Mouse (Mus musculus): ENCODE results near the gene Cd5. TPM values are rescaled to one million over a fixed set of nuclear protein-coding genes. Genes with fewer than 3 reads are reported as not detected.

Cd5 gene
- polyA plus RNA-seq, 1 experiment from 2014 or later: 3.3 TPM

- H3K4me3 ChIP-seq (replicated peaks; ENCODE audit: low read length): no peak overlapping the region
Observed at GRCm38 (mm10) chr19:10693926-10694682, 44.7 kb downstream of the Cd5 start.

DNA sequence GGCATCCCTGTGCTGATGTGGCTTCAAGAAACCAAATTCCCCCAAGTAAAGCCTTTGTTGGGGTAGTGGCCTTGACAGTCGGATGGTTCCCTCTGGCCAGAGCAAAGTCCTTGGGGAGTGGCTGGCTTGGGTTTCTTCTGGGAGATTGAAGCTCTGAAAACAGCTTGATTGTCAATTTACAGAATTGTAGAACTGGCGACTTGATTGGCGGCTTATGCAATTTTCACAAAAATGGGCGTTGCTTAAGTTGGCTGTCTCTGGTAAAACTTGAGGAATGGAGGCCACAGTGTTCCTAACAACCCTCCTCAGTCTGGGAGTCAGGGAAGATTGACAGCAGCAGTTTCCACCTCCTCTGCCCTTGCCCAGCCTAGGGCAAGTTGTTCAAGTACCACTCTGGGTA is 46.4 kb downstream of the Cd5 start:
- no peaks in the 10 kb centered on the region for H3K9me3 ChIP-seq (replicated peaks; ENCODE audit: control insufficient read depth, low read length)
- H3K4me1 ChIP-seq (ENCODE audit: control insufficient read depth, insufficient read depth, low read length): peaks cover 49% of the 10 kb centered on the region
- no peak overlapping the region for H3K4me3 ChIP-seq (replicated peaks; ENCODE audit: low read length)
- H3K27ac ChIP-seq (ENCODE audit: low read length): peak overlapping the region; percentile 94
- H3K9ac ChIP-seq (ENCODE audit: low read length): peak overlapping the region; percentile 31; the same call in 1 of the 2 replicates
- H3K27me3 ChIP-seq (ENCODE audit: control insufficient read depth, insufficient read depth, low read length): no peaks in the 10 kb centered on the region
- H3K4me2 ChIP-seq (ENCODE audit: low read depth, low read length): no peak overlapping the region
- no peak for ATAC-seq (ENCODE audit: insufficient read depth, low FRiP score)
- 79% methylated on average over 4 of the region's 4 CpGs for WGBS
- no peaks in the 10 kb centered on the region for H3K36me3 ChIP-seq (ENCODE audit: control insufficient read depth, insufficient read depth, low read length)

More at GRCm38 (mm10) chr19:10693926-10694682, 44.7 kb downstream of the Cd5 start:
- H3K27me3 ChIP-seq (ENCODE audit: control insufficient read depth, insufficient read depth, low read length): no peaks in the 10 kb centered on the region
- H3K4me2 ChIP-seq (ENCODE audit: low read depth, low read length): no peak overlapping the region
- peak overlapping the region; percentile 44; the same call in 1 of the 2 replicates for H3K27ac ChIP-seq (ENCODE audit: low read length)
- H3K36me3 ChIP-seq (ENCODE audit: control insufficient read depth, insufficient read depth, low read length): no peaks in the 10 kb centered on the region
- WGBS: 78% methylated on average over 10 of the region's 10 CpGs
- no peaks in the 10 kb centered on the region for H3K9me3 ChIP-seq (replicated peaks; ENCODE audit: control insufficient read depth, low read length)
- ATAC-seq (ENCODE audit: insufficient read depth, low FRiP score): no peak
- peaks cover 60% of the 10 kb centered on the region for H3K4me1 ChIP-seq (ENCODE audit: control insufficient read depth, insufficient read depth, low read length)
- H3K9ac ChIP-seq (ENCODE audit: low read length): no peak overlapping the region

- H3K9me3 ChIP-seq (replicated peaks; ENCODE audit: control insufficient read depth, low read length): no peaks in the 10 kb centered on the region
- H3K9ac ChIP-seq (ENCODE audit: low read length): peak overlapping the region; percentile 31; the same call in 1 of the 2 replicates
- WGBS: 64% methylated on average over 3 of the region's 3 CpGs
- ATAC-seq (ENCODE audit: insufficient read depth, low FRiP score): no peak
- no peaks in the 10 kb centered on the region for H3K27me3 ChIP-seq (ENCODE audit: control insufficient read depth, insufficient read depth, low read length)
- no peaks in the 10 kb centered on the region for H3K36me3 ChIP-seq (ENCODE audit: control insufficient read depth, insufficient read depth, low read length)
- H3K4me3 ChIP-seq (replicated peaks; ENCODE audit: low read length): no peak overlapping the region
- H3K4me1 ChIP-seq (ENCODE audit: control insufficient read depth, insufficient read depth, low read length): peaks cover 43% of the 10 kb centered on the region
- peak overlapping the region; percentile 80; the same call in 1 of the 2 replicates for H3K4me2 ChIP-seq (ENCODE audit: low read depth, low read length)
- H3K27ac ChIP-seq (ENCODE audit: low read length): peak overlapping the region; percentile 94
Observed at GRCm38 (mm10) chr19:10691660-10692059, 47.1 kb downstream of the Cd5 start.

- H3K4me1 ChIP-seq (ENCODE audit: control insufficient read depth, insufficient read depth, low read length): peaks cover 43% of the 10 kb centered on the region
- H3K27ac ChIP-seq (ENCODE audit: low read length): peak overlapping the region; percentile 94
- WGBS: 84% methylated on average over 4 of the region's 4 CpGs
- no peaks in the 10 kb centered on the region for H3K9me3 ChIP-seq (replicated peaks; ENCODE audit: control insufficient read depth, low read length)
- no peak for ATAC-seq (ENCODE audit: insufficient read depth, low FRiP score)
- H3K4me2 ChIP-seq (ENCODE audit: low read depth, low read length): peak overlapping the region; percentile 80; the same call in 1 of the 2 replicates
- no peaks in the 10 kb centered on the region for H3K36me3 ChIP-seq (ENCODE audit: control insufficient read depth, insufficient read depth, low read length)
- H3K9ac ChIP-seq (ENCODE audit: low read length): peak overlapping the region; percentile 37; the same call in 1 of the 2 replicates
- H3K27me3 ChIP-seq (ENCODE audit: control insufficient read depth, insufficient read depth, low read length): no peaks in the 10 kb centered on the region
- H3K4me3 ChIP-seq (replicated peaks; ENCODE audit: low read length): no peak overlapping the region; the same call in 1 of the 2 replicates
Observed at GRCm38 (mm10) chr19:10691121-10691520, 47.7 kb downstream of the Cd5 start.

GRCm38 (mm10) chr19:10690336-10690735 is 48.5 kb downstream of the Cd5 start:
- H3K9me3 ChIP-seq (replicated peaks; ENCODE audit: control insufficient read depth, low read length): no peaks in the 10 kb centered on the region
- H3K9ac ChIP-seq (ENCODE audit: low read length): peak overlapping the region; percentile 81
- no peak for ATAC-seq (ENCODE audit: insufficient read depth, low FRiP score)
- peak overlapping the region; percentile 94 for H3K27ac ChIP-seq (ENCODE audit: low read length)
- H3K36me3 ChIP-seq (ENCODE audit: control insufficient read depth, insufficient read depth, low read length): no peaks in the 10 kb centered on the region
- peak overlapping the region; percentile 60 for H3K4me3 ChIP-seq (replicated peaks; ENCODE audit: low read length)
- WGBS: 50% methylated on average over 3 of the region's 3 CpGs
- no peaks in the 10 kb centered on the region for H3K27me3 ChIP-seq (ENCODE audit: control insufficient read depth, insufficient read depth, low read length)
- H3K4me1 ChIP-seq (ENCODE audit: control insufficient read depth, insufficient read depth, low read length): peaks cover 38% of the 10 kb centered on the region
- peak overlapping the region; percentile 80 for H3K4me2 ChIP-seq (ENCODE audit: low read depth, low read length)

- 28% methylated on average over 5 of the region's 5 CpGs for WGBS
Observed at GRCm38 (mm10) chr19:10689470-10690166, 49.2 kb downstream of the Cd5 start.

GRCm38 (mm10) chr19:10688537-10689352 is 50.1 kb downstream of the Cd5 start, which contains the start of gene Vps37c:
Gene Vps37c (plus strand): TSS chr19:10688735.
- Histone ChIP-seq H3K4me3 (replicated peaks; ENCODE audit: low read length) (peak within 1 kb of the TSS; percentile 60), H3K36me3 (ENCODE audit: control insufficient read depth, insufficient read depth, low read length) (no peaks in the 10 kb centered on the region), H3K4me1 (ENCODE audit: control insufficient read depth, insufficient read depth, low read length) (peaks cover 29% of the 10 kb centered on the region), H3K27me3 (ENCODE audit: control insufficient read depth, insufficient read depth, low read length) (no peaks in the 10 kb centered on the region), H3K9ac (ENCODE audit: low read length) (peak within 1 kb of the TSS; percentile 81), H3K9me3 (replicated peaks; ENCODE audit: control insufficient read depth, low read length) (no peaks in the 10 kb centered on the region), H3K4me2 (ENCODE audit: low read depth, low read length) (peak within 1 kb of the TSS; percentile 80), H3K27ac (ENCODE audit: low read length) (peak within 1 kb of the TSS; percentile 94)
- peak; percentile 91 for ATAC-seq (ENCODE audit: insufficient read depth, low FRiP score)
- under 1% methylated on average over 73 of the region's 74 CpGs for WGBS

More at GRCm38 (mm10) chr19:10689470-10690166, 49.2 kb downstream of the Cd5 start:
- H3K27me3 ChIP-seq (ENCODE audit: control insufficient read depth, insufficient read depth, low read length): no peaks in the 10 kb centered on the region
- H3K36me3 ChIP-seq (ENCODE audit: control insufficient read depth, insufficient read depth, low read length): no peaks in the 10 kb centered on the region
- H3K4me3 ChIP-seq (replicated peaks; ENCODE audit: low read length): peak overlapping the region; percentile 60
- no peak for ATAC-seq (ENCODE audit: insufficient read depth, low FRiP score)
- no peaks in the 10 kb centered on the region for H3K9me3 ChIP-seq (replicated peaks; ENCODE audit: control insufficient read depth, low read length)
- H3K4me1 ChIP-seq (ENCODE audit: control insufficient read depth, insufficient read depth, low read length): peaks cover 33% of the 10 kb centered on the region
- peak overlapping the region; percentile 81 for H3K9ac ChIP-seq (ENCODE audit: low read length)
- H3K27ac ChIP-seq (ENCODE audit: low read length): peak overlapping the region; percentile 94
- H3K4me2 ChIP-seq (ENCODE audit: low read depth, low read length): peak overlapping the region; percentile 80

- Histone ChIP-seq H3K36me3 (ENCODE audit: control insufficient read depth, insufficient read depth, low read length) (no peaks in the 10 kb centered on the region), H3K4me3 (replicated peaks; ENCODE audit: low read length) (no peak overlapping the region), H3K4me2 (ENCODE audit: low read depth, low read length) (no peak overlapping the region), H3K27me3 (ENCODE audit: control insufficient read depth, insufficient read depth, low read length) (no peaks in the 10 kb centered on the region), H3K27ac (ENCODE audit: low read length) (peak overlapping the region; percentile 43; the same call in 1 of the 2 replicates), H3K9ac (ENCODE audit: low read length) (no peak overlapping the region), H3K4me1 (ENCODE audit: control insufficient read depth, insufficient read depth, low read length) (peaks cover 18% of the 10 kb centered on the region), H3K9me3 (replicated peaks; ENCODE audit: control insufficient read depth, low read length) (no peaks in the 10 kb centered on the region)
- 55% methylated on average over 2 of the region's 2 CpGs for WGBS
- ATAC-seq (ENCODE audit: insufficient read depth, low FRiP score): peak; percentile 67
Observed at GRCm38 (mm10) chr19:10685727-10686126, 53.1 kb downstream of the Cd5 start.

Measured in stomach, embryonic 16.5 days (tissue).